12 mouse cellular contexts compared by ENCODE assay signal in genomic region chr9:107659961-107660360, GRCm38 (mm10). TPM values are rescaled to one million over a fixed set of nuclear protein-coding genes. Genes with fewer than 3 reads are reported as not detected.
DNase-seq lines count a peak whose midpoint lies in the region; ATAC-seq and TF ChIP-seq lines count a peak whose summit lies in the region.
"Had no signal": no experiment of that assay in that cellular context is flagged by ENCODE, and none has a peak within 500 bp of the region (broad histone marks: within the 10 kb centered on the region; RNA-seq: fewer than 3 reads in every experiment).

No protein-coding gene starts in this region.

- H3K36me3 ChIP-seq in neural tube, embryonic 13.5 days: no peaks in the 10 kb centered on the region
- no peaks in the 10 kb centered on the region for H3K36me3 ChIP-seq in limb, embryonic 12.5 days
- H3K36me3 ChIP-seq in stomach, embryonic 16.5 days (ENCODE audit: control insufficient read depth, insufficient read depth, low read length): no peaks in the 10 kb centered on the region
- H3K36me3 ChIP-seq: liver, embryonic 13.5 days had no signal

- no peaks in the 10 kb centered on the region for H3K9me3 ChIP-seq in neural tube, embryonic 13.5 days
- H3K9me3 ChIP-seq in limb, embryonic 12.5 days: no peaks in the 10 kb centered on the region
- no peaks in the 10 kb centered on the region for H3K9me3 ChIP-seq in stomach, embryonic 16.5 days (replicated peaks; ENCODE audit: control insufficient read depth, low read length)
- H3K9me3 ChIP-seq: liver, embryonic 13.5 days had no signal

- 75% methylated on average over 3 of the region's 3 CpGs for WGBS in neural tube, embryonic 13.5 days
- WGBS in limb, embryonic 12.5 days: 76% methylated on average over 3 of the region's 3 CpGs
- WGBS in stomach, embryonic 16.5 days: 83% methylated on average over 3 of the region's 3 CpGs

- peaks cover 58% of the 10 kb centered on the region for H3K4me1 ChIP-seq in neural tube, embryonic 13.5 days (replicated peaks)
- peaks cover 4% of the 10 kb centered on the region; the same call in 1 of the 2 replicates for H3K4me1 ChIP-seq in limb, embryonic 12.5 days (replicated peaks)
- H3K4me1 ChIP-seq in stomach, embryonic 16.5 days (ENCODE audit: control insufficient read depth, insufficient read depth, low read length): no peaks in the 10 kb centered on the region
- H3K4me1 ChIP-seq: liver, embryonic 13.5 days had no signal

- TF ChIP-seq CTCF in gastrocnemius, adult 2 months (IDR thresholded peaks at IDR 0.05): no peak

- no peak overlapping the region for H3K4me2 ChIP-seq in neural tube, embryonic 13.5 days
- H3K4me2 ChIP-seq in limb, embryonic 12.5 days: no peak overlapping the region
- H3K4me2 ChIP-seq in stomach, embryonic 16.5 days (ENCODE audit: low read depth, low read length): no peak overlapping the region
- H3K4me2 ChIP-seq: liver, embryonic 13.5 days had no signal

- no peak overlapping the region for H3K9ac ChIP-seq in neural tube, embryonic 13.5 days
- 0 out of 2 replicates have a peak overlapping the region, but pooled peaks have one; percentile 23 for H3K9ac ChIP-seq in limb, embryonic 12.5 days (replicated peaks)
- H3K9ac ChIP-seq in stomach, embryonic 16.5 days (ENCODE audit: low read length): peak overlapping the region; percentile 26
- H3K9ac ChIP-seq: liver, embryonic 13.5 days had no signal

- intact Hi-C loops in gastrocnemius, adult 2 months (cut with DNase I): no loop called here

- H3K27ac ChIP-seq in gastrocnemius, adult 2 months: 0 out of 2 replicates have a peak overlapping the region, but pooled peaks have one; percentile 24
- H3K27ac ChIP-seq in neural tube, embryonic 13.5 days (replicated peaks): peak overlapping the region; percentile 72
- H3K27ac ChIP-seq in limb, embryonic 12.5 days: no peak overlapping the region
- no peak overlapping the region; the same call in 1 of the 2 replicates for H3K27ac ChIP-seq in stomach, embryonic 16.5 days (ENCODE audit: low read length)
- H3K27ac ChIP-seq: liver, embryonic 13.5 days had no signal

- ATAC-seq in neural tube, embryonic 13.5 days (ENCODE audit: low read depth): no peak
- no peak for ATAC-seq in limb, embryonic 12.5 days (ENCODE audit: insufficient number of reproducible peaks, insufficient read depth, low FRiP score, low TSS enrichment, low read depth)
- no peak for ATAC-seq in stomach, embryonic 16.5 days (ENCODE audit: insufficient read depth, low FRiP score)

- no peak overlapping the region for H3K4me3 ChIP-seq in gastrocnemius, adult 2 months
- H3K4me3 ChIP-seq in neural tube, embryonic 13.5 days: no peak overlapping the region
- no peak overlapping the region for H3K4me3 ChIP-seq in limb, embryonic 12.5 days (replicated peaks)
- no peak overlapping the region for H3K4me3 ChIP-seq in stomach, embryonic 16.5 days (replicated peaks; ENCODE audit: low read length)
- H3K4me3 ChIP-seq: liver, embryonic 13.5 days had no signal

- peaks cover 2% of the 10 kb centered on the region; the same call in 1 of the 2 replicates for H3K27me3 ChIP-seq in neural tube, embryonic 13.5 days
- 0 out of 2 replicates have a peak, but pooled peaks cover 2% of the 10 kb centered on the region for H3K27me3 ChIP-seq in limb, embryonic 12.5 days
- peaks cover 2% of the 10 kb centered on the region; the same call in 1 of the 2 replicates for H3K27me3 ChIP-seq in stomach, embryonic 16.5 days (ENCODE audit: control insufficient read depth, insufficient read depth, low read length)

- DNase-seq in gastrocnemius, adult 2 months: no peak
- no peak for DNase-seq in gastrocnemius, adult 18-20 months (ENCODE audit: low spot score)
- no peak for DNase-seq in neural tube, embryonic 10.5 days (ENCODE audit: extremely low spot score, low spot score)
- DNase-seq in heart, adult 8-10 months (ENCODE audit: low spot score): no peak
- no peak for DNase-seq in liver
- DNase-seq: heart, postnatal 14 days; kidney, adult 2 months; liver, embryonic 13.5 days; thymus, postnatal 25 days had no signal

RNA-seq across cellular contexts. Expression of gene Slc38a3, which starts 9.4 kb away (rescaled TPM):
- total RNA-seq in gastrocnemius, adult 2 months (2021): 10 to 100 TPM; 60.8 to 94.7 TPM
- total RNA-seq in gastrocnemius, adult 18-20 months (2021): 10 to 100 TPM; 57.7 to 62.0 TPM
- 23.9 and 25.6 TPM in 2 replicates for polyA plus RNA-seq in neural tube, embryonic 13.5 days (2015; fragmentation: Nextera tagmentation; extraction: Ambion mirVana)
- polyA plus RNA-seq in limb, embryonic 12.5 days (2016; fragmentation: Nextera tagmentation; extraction: Ambion mirVana): 3.5 and 5.0 TPM in 2 replicates
- 13.0 and 15.1 TPM in 2 replicates for polyA plus RNA-seq in stomach, embryonic 16.5 days (2015; fragmentation: Nextera tagmentation; extraction: Ambion mirVana)
- total RNA-seq in heart, adult 8-10 months (2022): 10 to 100 TPM; 62.8 to 91.0 (median 81.6) TPM

RNA-seq across cellular contexts. Expression of gene Gnat1, which starts 19.6 kb away (rescaled TPM):
- not detected for total RNA-seq in gastrocnemius, adult 2 months (2021)
- not detected for total RNA-seq in gastrocnemius, adult 18-20 months (2021)
- 0.96 and 2.4 TPM in 2 replicates for polyA plus RNA-seq in neural tube, embryonic 13.5 days (2015; fragmentation: Nextera tagmentation; extraction: Ambion mirVana)
- 2.1 and 2.2 TPM in 2 replicates for polyA plus RNA-seq in limb, embryonic 12.5 days (2016; fragmentation: Nextera tagmentation; extraction: Ambion mirVana)
- 0.42 and 2.0 TPM in 2 replicates for polyA plus RNA-seq in stomach, embryonic 16.5 days (2015; fragmentation: Nextera tagmentation; extraction: Ambion mirVana)
- total RNA-seq in heart, adult 8-10 months (2022): not detected
- total RNA-seq: heart, postnatal 14 days had no signal

RNA-seq across cellular contexts. Expression of gene Gnai2, which starts 24.8 kb away (rescaled TPM):
- 10 to 100 TPM; 59.9 to 77.7 TPM for total RNA-seq in gastrocnemius, adult 2 months (2021)
- 10 to 100 TPM; 59.3 to 75.5 TPM for total RNA-seq in gastrocnemius, adult 18-20 months (2021)
- polyA plus RNA-seq in neural tube, embryonic 13.5 days (2015; fragmentation: Nextera tagmentation; extraction: Ambion mirVana): 350 and 384 TPM in 2 replicates
- polyA plus RNA-seq in limb, embryonic 12.5 days (2016; fragmentation: Nextera tagmentation; extraction: Ambion mirVana): 400 and 416 TPM in 2 replicates
- 308 and 311 TPM in 2 replicates for polyA plus RNA-seq in stomach, embryonic 16.5 days (2015; fragmentation: Nextera tagmentation; extraction: Ambion mirVana)
- total RNA-seq in heart, adult 8-10 months (2022): 100 to 1,000 TPM; 227 to 299 (median 259) TPM

RNA-seq across cellular contexts. Expression of gene Sema3f, which starts 50.3 kb away (rescaled TPM):
- total RNA-seq in gastrocnemius, adult 2 months (2021): 1 to 10 TPM; 6.3 to 9.2 TPM
- 1 to 10 TPM; 6.2 to 6.8 TPM for total RNA-seq in gastrocnemius, adult 18-20 months (2021)
- 12.2 and 13.2 TPM in 2 replicates for polyA plus RNA-seq in neural tube, embryonic 13.5 days (2015; fragmentation: Nextera tagmentation; extraction: Ambion mirVana)
- 47.6 and 53.5 TPM in 2 replicates for polyA plus RNA-seq in limb, embryonic 12.5 days (2016; fragmentation: Nextera tagmentation; extraction: Ambion mirVana)
- polyA plus RNA-seq in stomach, embryonic 16.5 days (2015; fragmentation: Nextera tagmentation; extraction: Ambion mirVana): 15.1 and 16.8 TPM in 2 replicates
- 10 to 100 TPM; 11.9 to 16.5 (median 14.3) TPM for total RNA-seq in heart, adult 8-10 months (2022)

RNA-seq across cellular contexts. Expression of gene Sema3b, which starts 50.9 kb away (rescaled TPM):
- 10 to 100 TPM; 11.2 to 17.9 TPM for total RNA-seq in gastrocnemius, adult 2 months (2021)
- 10 to 100 TPM; 11.0 to 11.4 TPM for total RNA-seq in gastrocnemius, adult 18-20 months (2021)
- polyA plus RNA-seq in neural tube, embryonic 13.5 days (2015; fragmentation: Nextera tagmentation; extraction: Ambion mirVana): 6.5 and 9.0 TPM in 2 replicates
- 8.1 and 9.1 TPM in 2 replicates for polyA plus RNA-seq in limb, embryonic 12.5 days (2016; fragmentation: Nextera tagmentation; extraction: Ambion mirVana)
- 14.9 and 16.3 TPM in 2 replicates for polyA plus RNA-seq in stomach, embryonic 16.5 days (2015; fragmentation: Nextera tagmentation; extraction: Ambion mirVana)
- total RNA-seq in heart, adult 8-10 months (2022): 10 to 100 TPM; 21.1 to 33.0 (median 24.2) TPM

Comparison
In these comparisons a context has a peak if more than half of its experiments do, and no peak if none do; other contexts are left out.
1. H3K27ac ChIP-seq: peak in gastrocnemius, adult 2 months (single experiment) and neural tube, embryonic 13.5 days (single experiment); none in limb, embryonic 12.5 days (single experiment) and stomach, embryonic 16.5 days (single experiment).